Mouse (Mus musculus) ES-E14 (cell line): ENCODE results near the gene Olfr433. TPM values are rescaled to one million over a fixed set of nuclear protein-coding genes. Genes with fewer than 3 reads are reported as not detected.

Experiments
- DNase-seq: peaks from one replicate; pipeline ENCODE4 v3.0.0-alpha.2; 2013; ENCODE audit warnings: low read depth, low spot score
- H3K27ac ChIP-seq: 2 replicates; pipeline ENCODE4 v1.5.1; 2012; ENCODE audit warnings: low read depth, mild to moderate bottlenecking, low read length, moderate library complexity, mixed read lengths; ENCODE audit not compliant: poor library complexity, insufficient read depth, severe bottlenecking
- H3K36me3 ChIP-seq: 2 replicates; pipeline ENCODE4 v1.6.1; 2012; ENCODE audit warnings: mild to moderate bottlenecking, low read length, moderate library complexity, mixed read lengths; ENCODE audit not compliant: control insufficient read depth, poor library complexity, insufficient read depth, severe bottlenecking
- H3K4me1 ChIP-seq, 2 experiments: fragments of 150-350 bp in 1 of 2; sonication (generic) in 1 of 2; 2 replicates each; pipeline ENCODE4 v1.6.1; 2012; ENCODE audit warnings: low read length in 2 of 2, mild to moderate bottlenecking in 1 of 2, mixed read lengths in 1 of 2; ENCODE audit not compliant: control insufficient read depth in 2 of 2, insufficient read depth in 2 of 2, poor library complexity in 1 of 2
- H3K4me3 ChIP-seq, 2 experiments: fragments of 150-350 bp in 1 of 2; sonication (generic) in 1 of 2; 2 replicates each; pipeline ENCODE4 v1.5.1; 2012; ENCODE audit warnings: low read length in 2 of 2, low read depth in 1 of 2, mild to moderate bottlenecking in 1 of 2, mixed read lengths in 1 of 2; ENCODE audit not compliant: insufficient read depth in 1 of 2, poor library complexity in 1 of 2, severe bottlenecking in 1 of 2
- H3K9ac ChIP-seq: 2 replicates; pipeline ENCODE4 v1.6.1; 2012; ENCODE audit warnings: low read depth, mild to moderate bottlenecking, low read length, mixed read lengths; ENCODE audit not compliant: poor library complexity, insufficient read depth, severe bottlenecking
- H3K9me3 ChIP-seq: fragments of 150-350 bp; sonication (generic); 2 replicates; pipeline ENCODE4 v1.6.1; 2012; ENCODE audit warnings: low read depth, mild to moderate bottlenecking, low read length; ENCODE audit not compliant: control insufficient read depth, insufficient read depth
- CHD2 ChIP-seq: IDR thresholded peaks from 2 replicates; pipeline ENCODE4 v1.6.1; 2014; ENCODE audit warnings: mild to moderate bottlenecking, low read depth, low read length, inconsistent platforms
- HCFC1 ChIP-seq: IDR thresholded peaks from 2 replicates; pipeline ENCODE4 v1.6.1; 2012; ENCODE audit warnings: low read length, inconsistent platforms, borderline replicate concordance; ENCODE audit not compliant: insufficient read depth
- MAFK ChIP-seq: IDR thresholded peaks from 2 replicates; pipeline ENCODE4 v1.6.1; 2014; ENCODE audit warnings: mild to moderate bottlenecking, low read depth, low read length, inconsistent platforms; ENCODE audit not compliant: insufficient read depth
- ZC3H11A ChIP-seq: IDR thresholded peaks from 2 replicates; pipeline ENCODE4 v1.6.1; 2012; ENCODE audit warnings: low read depth, mild to moderate bottlenecking, inconsistent platforms, low read length, borderline replicate concordance
- ZNF384 ChIP-seq: IDR thresholded peaks from 2 replicates; pipeline ENCODE4 v1.6.1; 2012; ENCODE audit warnings: low read depth, low read length, inconsistent platforms
- in situ Hi-C, 2 experiments: fragments of 600-800 bp; cut with MboI; formaldehyde crosslinking; loops; one replicate each; pipeline ENCODE4 v1.15.1; 2025; ENCODE audit warnings: low sequenced_read_pairs in 2 of 2, inconsistent platforms in 1 of 2; ENCODE audit not compliant: unreplicated experiment in 2 of 2
- total RNA-seq: library from RNA; depleted of rRNA; stranded (reverse); fragments of 300-350 nt; gene quantifications from 2 replicates; pipeline ENCODE4 v1.2.3, GENCODE M21; 2012; rRNA removed

Olfr433 gene
- total RNA-seq, 1 experiment, result not detected

- Histone ChIP-seq H3K4me1 (no peaks in the 10 kb centered on the region; a peak in 1 of 4 replicates), H3K4me3 (no peak overlapping the region), H3K9ac (no peak overlapping the region), H3K9me3 (no peaks in the 10 kb centered on the region), H3K27ac (no peak overlapping the region), H3K36me3 (no peaks in the 10 kb centered on the region)
- TF ChIP-seq MAFK, result no peak
- no peak for TF ChIP-seq ZC3H11A
- no peak for TF ChIP-seq HCFC1
- TF ChIP-seq ZNF384, result no peak
- no peak for TF ChIP-seq CHD2
- in situ Hi-C loops, result no loop called here
- DNase-seq, result no peak
Measured at GRCm38 (mm10) chr1:174052981-174053380, 12.5 kb downstream of the Olfr433 start.

DNA sequence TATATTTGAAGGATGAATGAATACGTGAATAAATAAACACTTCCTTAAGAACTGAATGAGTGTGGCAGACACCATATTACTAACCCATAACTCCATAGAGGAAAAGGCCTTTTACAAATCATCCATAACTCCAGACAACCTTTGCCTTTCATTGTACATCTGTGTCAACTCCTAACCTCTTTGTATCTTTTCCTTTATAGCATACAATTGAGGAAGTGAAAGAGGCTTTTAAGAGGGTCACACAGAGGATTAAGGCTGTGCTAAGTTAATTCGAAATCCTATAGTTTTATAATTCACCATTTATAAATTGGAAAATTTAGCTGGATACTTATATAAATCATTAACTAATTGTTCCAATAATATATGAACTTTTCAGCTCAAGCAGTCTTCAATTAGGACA is 14.7 kb downstream of the Olfr433 start:
- no peak for TF ChIP-seq MAFK
- TF ChIP-seq HCFC1, result no peak
- TF ChIP-seq ZNF384, result no peak
- TF ChIP-seq CHD2, result no peak
- TF ChIP-seq ZC3H11A, result no peak
- in situ Hi-C loops, result no loop called here
- H3K9ac ChIP-seq, result no peak overlapping the region
- no peak overlapping the region for H3K4me3 ChIP-seq
- H3K9me3 ChIP-seq, result no peaks in the 10 kb centered on the region
- no peak for DNase-seq
- H3K36me3 ChIP-seq, result no peaks in the 10 kb centered on the region
- H3K4me1 ChIP-seq, result no peaks in the 10 kb centered on the region; a peak in 1 of 4 replicates
- no peak overlapping the region for H3K27ac ChIP-seq

DNA sequence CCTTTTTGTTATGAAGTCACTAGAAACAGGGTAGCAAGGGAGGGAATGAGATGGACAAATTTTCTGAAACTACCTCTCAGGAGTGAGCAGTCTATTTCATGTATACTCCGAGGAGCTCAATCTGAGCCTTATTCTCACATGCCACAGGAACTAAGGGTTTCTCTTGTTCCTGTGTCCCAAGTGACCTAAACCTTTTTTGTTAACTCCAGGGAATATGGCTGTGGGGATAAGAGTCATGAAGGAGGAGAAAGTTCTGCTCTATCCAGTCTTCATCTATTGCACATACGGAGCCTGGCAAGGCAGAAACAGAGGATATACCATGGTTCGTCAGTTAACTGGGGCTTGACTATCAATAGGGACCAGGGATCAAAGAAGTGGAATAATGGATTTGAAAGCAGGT is 25.8 kb downstream of the Olfr433 start, which contains the start of gene Olfr430:
Gene Olfr430, plus strand, starts transcription at position 301 of the 400 bp plus-strand sequence.
- in situ Hi-C loops, result no loop called here
- no peak for TF ChIP-seq ZC3H11A
- no peak for TF ChIP-seq HCFC1
- TF ChIP-seq ZNF384, result no peak
- no peak for TF ChIP-seq MAFK
- TF ChIP-seq CHD2, result no peak
- H3K9me3 ChIP-seq, result no peaks in the 10 kb centered on the region
- no peak within 1 kb of the TSS for H3K27ac ChIP-seq
- no peak within 1 kb of the TSS for H3K9ac ChIP-seq
- DNase-seq, result no peak
- no peaks in the 10 kb centered on the region for H3K36me3 ChIP-seq
- H3K4me1 ChIP-seq, result no peaks in the 10 kb centered on the region
- no peak within 1 kb of the TSS for H3K4me3 ChIP-seq

- TF ChIP-seq HCFC1 (no peak), ZC3H11A (no peak), ZNF384 (no peak), MAFK (no peak), CHD2 (no peak)
- H3K9me3 ChIP-seq, result no peaks in the 10 kb centered on the region
- in situ Hi-C loops, result no loop called here
- H3K36me3 ChIP-seq, result no peaks in the 10 kb centered on the region
- H3K9ac ChIP-seq, result no peak within 1 kb of the TSS
- no peak within 1 kb of the TSS for H3K4me3 ChIP-seq
- no peak for DNase-seq
- H3K27ac ChIP-seq, result no peak within 1 kb of the TSS
- no peaks in the 10 kb centered on the region for H3K4me1 ChIP-seq
Measured at GRCm38 (mm10) chr1:174084031-174084430, 43.5 kb downstream of the Olfr433 start, which contains the start of gene Olfr429. TSS of gene Olfr429 (plus strand) at chr1:174084331.

Other genes starting within 250 kb of the Olfr433 start
- gene Ifi211, start 127.7 kb upstream of the Olfr433 start, total RNA-seq, result 0.80 TPM in 1 of 2 replicates, not detected in the other
- gene Mndal, start 98.2 kb upstream of the Olfr433 start, total RNA-seq, result 0.40 TPM in 1 of 2 replicates, not detected in the other
- gene Ifi203, start 98.0 kb upstream of the Olfr433 start, total RNA-seq, result 0.27 TPM in 1 of 2 replicates, not detected in the other
- 0.11 and 2.2 TPM in 2 replicates for gene Ifi202b, start 58.0 kb upstream of the Olfr433 start, total RNA-seq
- not detected in 2 replicates for gene Ifi205, start 8.9 kb upstream of the Olfr433 start, total RNA-seq
- gene Olfr432, start 8.5 kb downstream of the Olfr433 start, total RNA-seq, result not detected in 2 replicates
- not detected in 2 replicates for gene Olfr430, start 25.9 kb downstream of the Olfr433 start, total RNA-seq
- gene Olfr429, start 43.6 kb downstream of the Olfr433 start, total RNA-seq, result not detected in 2 replicates
- gene Olfr427, start 56.2 kb downstream of the Olfr433 start, total RNA-seq, result not detected in 2 replicates
- not detected in 2 replicates for gene Olfr231, start 80.5 kb downstream of the Olfr433 start, total RNA-seq
- gene Olfr424, start 90.8 kb downstream of the Olfr433 start, total RNA-seq, result not detected in 2 replicates
- gene Olfr420, start 114.9 kb downstream of the Olfr433 start, total RNA-seq, result not detected in 2 replicates
- 3.8 and 5.1 TPM in 2 replicates for gene Spta1, start 132.1 kb downstream of the Olfr433 start, total RNA-seq
- gene Olfr419, start 211.4 kb downstream of the Olfr433 start, total RNA-seq, result 0.18 TPM in 1 of 2 replicates, not detected in the other